Mouse (Mus musculus): ENCODE measurements around the gene Olfr1131. TPM values are rescaled to one million over a fixed set of nuclear protein-coding genes. Genes with fewer than 3 reads are reported as not detected.

Gene Olfr1131
- not detected for polyA plus RNA-seq (2014; fragmentation: Illumina TruSeq; extraction: RNeasy Lipid Tissue Mini Kit (QIAGEN cat#74804); ENCODE audit: low read depth, low replicate concordance)

DNA sequence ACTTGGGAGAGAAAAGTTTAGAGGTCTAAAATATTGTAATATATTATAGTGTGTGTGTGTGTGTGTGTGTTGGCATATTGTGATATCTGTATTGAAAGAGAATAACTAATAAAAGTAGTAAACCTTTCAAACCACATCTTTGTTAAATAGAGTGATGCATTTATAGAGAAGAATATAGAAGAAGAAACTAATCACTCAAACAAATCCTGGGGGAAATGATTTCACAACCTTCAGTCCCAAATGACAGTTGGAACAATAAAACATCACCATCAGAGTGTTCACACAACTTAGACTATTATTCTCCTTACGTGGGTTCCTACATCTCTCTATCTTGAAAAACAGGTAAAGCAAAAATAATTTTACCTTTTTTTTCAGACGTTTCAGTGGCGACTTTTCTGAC is at the start of gene Olfr1131:
Gene Olfr1131, plus strand, starts transcription at position 301 of the 400 bp plus-strand sequence.

DNA sequence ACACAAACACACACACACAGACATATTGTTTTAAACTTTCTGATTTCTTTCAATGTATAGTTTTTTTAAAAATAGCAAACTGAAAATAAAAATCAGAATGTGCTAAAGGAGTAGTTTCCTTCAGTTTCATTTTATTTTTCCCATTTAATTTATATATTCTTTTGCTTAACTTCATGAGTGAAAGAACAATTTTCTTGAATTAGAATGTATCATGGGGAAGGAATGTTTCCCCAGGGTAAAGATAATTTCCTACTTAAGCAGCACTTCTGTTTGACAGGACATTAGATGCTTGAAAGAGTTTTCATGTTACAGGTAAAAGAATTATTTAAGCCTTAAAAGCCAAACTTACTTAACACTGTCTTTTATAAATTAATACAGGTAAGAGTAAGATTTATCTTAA is 21.0 kb upstream of the Olfr1131 start, which contains the start of gene Olfr1130:
Gene Olfr1130, plus strand, starts transcription at position 301 of the 400 bp plus-strand sequence.

DNA sequence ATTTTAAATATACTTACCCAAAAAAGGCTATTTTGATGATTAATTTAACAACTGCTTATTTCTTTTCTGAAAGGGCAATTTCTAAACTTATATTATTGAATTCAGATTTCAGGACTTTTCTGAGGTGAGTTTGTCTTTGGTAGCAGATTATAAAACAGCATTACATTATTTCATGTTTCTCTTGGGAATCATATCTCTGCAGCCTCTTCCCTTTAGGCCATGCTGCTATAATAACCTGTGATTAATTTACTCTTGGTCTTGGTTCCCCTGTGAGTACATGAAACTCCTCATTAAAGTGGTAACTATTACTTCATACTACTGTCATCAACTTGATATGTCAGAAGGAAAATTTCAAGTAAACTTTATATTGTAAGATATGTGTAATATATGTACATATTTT is 10.5 kb downstream of the Olfr1131 start, which contains the start of gene Olfr1132:
Gene Olfr1132, minus strand, starts transcription at position 101 of the 400 bp plus-strand sequence.

DNA sequence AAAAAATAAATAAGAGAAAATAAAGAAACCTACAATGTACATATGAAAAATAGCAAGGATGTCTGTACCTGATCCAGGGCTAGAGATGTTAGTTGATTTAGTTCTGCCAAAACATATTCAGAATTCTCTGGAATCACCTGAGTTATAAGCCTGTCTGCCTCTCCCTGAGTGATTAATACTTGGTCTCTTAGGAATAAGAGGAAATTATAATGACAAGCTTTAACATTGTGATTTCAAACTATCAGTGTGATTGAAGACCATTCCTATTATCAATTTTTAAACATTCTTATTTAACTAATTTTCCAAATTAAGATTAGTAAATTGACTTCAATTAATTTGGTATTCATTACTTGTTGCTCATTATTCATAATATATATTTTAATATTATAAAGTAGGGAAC is 20.4 kb downstream of the Olfr1131 start, which contains the start of gene Olfr1133:
Gene Olfr1133, minus strand, starts transcription at position 101 of the 400 bp plus-strand sequence.

DNA sequence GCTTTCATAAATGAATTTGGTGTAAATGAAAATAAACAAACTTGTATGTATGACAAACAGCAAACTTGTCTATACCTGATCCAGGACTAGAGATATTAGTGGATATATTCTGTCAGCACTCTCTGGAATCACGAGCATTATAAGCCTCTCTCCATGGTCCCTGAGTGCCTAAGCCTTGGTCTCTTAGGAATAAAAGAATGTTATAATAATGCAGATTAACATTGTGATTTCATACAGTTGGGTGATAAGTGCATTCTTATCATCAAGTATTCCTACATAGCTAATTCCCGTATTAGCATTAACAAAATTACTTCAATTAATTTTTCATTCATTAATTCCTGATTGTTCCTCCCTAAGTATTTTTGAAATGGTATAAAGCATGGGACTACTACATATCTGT is 31.5 kb downstream of the Olfr1131 start, which contains the start of gene Olfr1134:
Gene Olfr1134, minus strand, starts transcription at position 101 of the 400 bp plus-strand sequence.

DNA sequence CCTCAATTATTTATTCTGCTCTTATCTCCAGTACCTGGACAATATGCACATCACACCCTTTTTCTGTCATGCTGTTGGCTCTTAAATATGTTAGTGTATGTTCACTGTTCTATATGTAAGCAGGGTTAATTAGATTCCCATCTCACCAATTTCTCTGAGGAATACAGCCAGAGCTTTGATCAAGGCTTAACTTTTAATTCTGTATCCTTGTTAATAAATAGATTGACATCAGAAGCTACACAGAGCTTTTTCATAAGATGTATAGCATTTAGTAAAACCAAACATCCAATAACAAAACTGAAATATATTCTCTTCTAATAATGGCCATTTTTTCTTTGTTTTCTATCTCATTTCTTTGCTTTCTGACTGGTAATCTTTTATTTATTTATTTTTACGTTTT is 46.7 kb downstream of the Olfr1131 start, which contains the start of gene Olfr1135:
Gene Olfr1135, minus strand, starts transcription at position 101 of the 400 bp plus-strand sequence.

Other genes starting within 250 kb of the Olfr1131 start
- gene Olfr1122, start 241.3 kb upstream of the Olfr1131 start, polyA plus RNA-seq (2014; fragmentation: Illumina TruSeq; extraction: RNeasy Lipid Tissue Mini Kit (QIAGEN cat#74804); ENCODE audit: low read depth, low replicate concordance): not detected
- not detected for gene Olfr1123, start 210.5 kb upstream of the Olfr1131 start, polyA plus RNA-seq (2014; fragmentation: Illumina TruSeq; extraction: RNeasy Lipid Tissue Mini Kit (QIAGEN cat#74804); ENCODE audit: low read depth, low replicate concordance)
- gene Olfr1124, start 196.8 kb upstream of the Olfr1131 start, polyA plus RNA-seq (2014; fragmentation: Illumina TruSeq; extraction: RNeasy Lipid Tissue Mini Kit (QIAGEN cat#74804); ENCODE audit: low read depth, low replicate concordance): not detected
- not detected for gene Olfr1126, start 173.1 kb upstream of the Olfr1131 start, polyA plus RNA-seq (2014; fragmentation: Illumina TruSeq; extraction: RNeasy Lipid Tissue Mini Kit (QIAGEN cat#74804); ENCODE audit: low read depth, low replicate concordance)
- not detected for gene Pramel7, start 130.0 kb upstream of the Olfr1131 start, polyA plus RNA-seq (2014; fragmentation: Illumina TruSeq; extraction: RNeasy Lipid Tissue Mini Kit (QIAGEN cat#74804); ENCODE audit: low read depth, low replicate concordance)
- gene Pramel6, start 120.5 kb upstream of the Olfr1131 start, polyA plus RNA-seq (2014; fragmentation: Illumina TruSeq; extraction: RNeasy Lipid Tissue Mini Kit (QIAGEN cat#74804); ENCODE audit: low read depth, low replicate concordance): not detected
- not detected for gene Olfr153, start 95.3 kb upstream of the Olfr1131 start, polyA plus RNA-seq (2014; fragmentation: Illumina TruSeq; extraction: RNeasy Lipid Tissue Mini Kit (QIAGEN cat#74804); ENCODE audit: low read depth, low replicate concordance)
- not detected for gene Olfr1128, start 81.6 kb upstream of the Olfr1131 start, polyA plus RNA-seq (2014; fragmentation: Illumina TruSeq; extraction: RNeasy Lipid Tissue Mini Kit (QIAGEN cat#74804); ENCODE audit: low read depth, low replicate concordance)
- not detected for gene Olfr1129, start 53.2 kb upstream of the Olfr1131 start, polyA plus RNA-seq (2014; fragmentation: Illumina TruSeq; extraction: RNeasy Lipid Tissue Mini Kit (QIAGEN cat#74804); ENCODE audit: low read depth, low replicate concordance)
- gene Olfr1130, start 20.9 kb upstream of the Olfr1131 start, polyA plus RNA-seq (2014; fragmentation: Illumina TruSeq; extraction: RNeasy Lipid Tissue Mini Kit (QIAGEN cat#74804); ENCODE audit: low read depth, low replicate concordance): not detected
- gene Olfr1132, start 10.4 kb downstream of the Olfr1131 start, polyA plus RNA-seq (2014; fragmentation: Illumina TruSeq; extraction: RNeasy Lipid Tissue Mini Kit (QIAGEN cat#74804); ENCODE audit: low read depth, low replicate concordance): not detected
- gene Olfr1133, start 20.3 kb downstream of the Olfr1131 start, polyA plus RNA-seq (2014; fragmentation: Illumina TruSeq; extraction: RNeasy Lipid Tissue Mini Kit (QIAGEN cat#74804); ENCODE audit: low read depth, low replicate concordance): not detected
- not detected for gene Olfr1134, start 31.4 kb downstream of the Olfr1131 start, polyA plus RNA-seq (2014; fragmentation: Illumina TruSeq; extraction: RNeasy Lipid Tissue Mini Kit (QIAGEN cat#74804); ENCODE audit: low read depth, low replicate concordance)
- gene Olfr1135, start 46.6 kb downstream of the Olfr1131 start, polyA plus RNA-seq (2014; fragmentation: Illumina TruSeq; extraction: RNeasy Lipid Tissue Mini Kit (QIAGEN cat#74804); ENCODE audit: low read depth, low replicate concordance): not detected
- not detected for gene Olfr1136, start 66.8 kb downstream of the Olfr1131 start, polyA plus RNA-seq (2014; fragmentation: Illumina TruSeq; extraction: RNeasy Lipid Tissue Mini Kit (QIAGEN cat#74804); ENCODE audit: low read depth, low replicate concordance)
- gene Olfr1137, start 86.1 kb downstream of the Olfr1131 start, polyA plus RNA-seq (2014; fragmentation: Illumina TruSeq; extraction: RNeasy Lipid Tissue Mini Kit (QIAGEN cat#74804); ENCODE audit: low read depth, low replicate concordance): not detected
- gene Olfr1138, start 112.9 kb downstream of the Olfr1131 start, polyA plus RNA-seq (2014; fragmentation: Illumina TruSeq; extraction: RNeasy Lipid Tissue Mini Kit (QIAGEN cat#74804); ENCODE audit: low read depth, low replicate concordance): not detected
- gene Olfr1140, start 116.6 kb downstream of the Olfr1131 start, polyA plus RNA-seq (2014; fragmentation: Illumina TruSeq; extraction: RNeasy Lipid Tissue Mini Kit (QIAGEN cat#74804); ENCODE audit: low read depth, low replicate concordance): not detected
- gene Olfr1141, start 126.9 kb downstream of the Olfr1131 start, polyA plus RNA-seq (2014; fragmentation: Illumina TruSeq; extraction: RNeasy Lipid Tissue Mini Kit (QIAGEN cat#74804); ENCODE audit: low read depth, low replicate concordance): not detected
- not detected for gene Olfr152, start 152.4 kb downstream of the Olfr1131 start, polyA plus RNA-seq (2014; fragmentation: Illumina TruSeq; extraction: RNeasy Lipid Tissue Mini Kit (QIAGEN cat#74804); ENCODE audit: low read depth, low replicate concordance)
- not detected for gene Olfr1143, start 173.5 kb downstream of the Olfr1131 start, polyA plus RNA-seq (2014; fragmentation: Illumina TruSeq; extraction: RNeasy Lipid Tissue Mini Kit (QIAGEN cat#74804); ENCODE audit: low read depth, low replicate concordance)
- gene Olfr1145, start 182.7 kb downstream of the Olfr1131 start, polyA plus RNA-seq (2014; fragmentation: Illumina TruSeq; extraction: RNeasy Lipid Tissue Mini Kit (QIAGEN cat#74804); ENCODE audit: low read depth, low replicate concordance): not detected
- not detected for gene Olfr1148, start 203.4 kb downstream of the Olfr1131 start, polyA plus RNA-seq (2014; fragmentation: Illumina TruSeq; extraction: RNeasy Lipid Tissue Mini Kit (QIAGEN cat#74804); ENCODE audit: low read depth, low replicate concordance)
- not detected for gene Olfr1150-ps1, start 216.9 kb downstream of the Olfr1131 start, polyA plus RNA-seq (2014; fragmentation: Illumina TruSeq; extraction: RNeasy Lipid Tissue Mini Kit (QIAGEN cat#74804); ENCODE audit: low read depth, low replicate concordance)
- gene Olfr1151, start 228.8 kb downstream of the Olfr1131 start, polyA plus RNA-seq (2014; fragmentation: Illumina TruSeq; extraction: RNeasy Lipid Tissue Mini Kit (QIAGEN cat#74804); ENCODE audit: low read depth, low replicate concordance): not detected
- gene Olfr1152, start 239.4 kb downstream of the Olfr1131 start, polyA plus RNA-seq (2014; fragmentation: Illumina TruSeq; extraction: RNeasy Lipid Tissue Mini Kit (QIAGEN cat#74804); ENCODE audit: low read depth, low replicate concordance): not detected